In genomic region chr2:91132035-91132434, GRCm38 (mm10) we compare ENCODE assay signal across 28 mouse cellular contexts. TPM values are rescaled to one million over a fixed set of nuclear protein-coding genes. Genes with fewer than 3 reads are reported as not detected.
DNase-seq lines count a peak whose midpoint lies in the region; ATAC-seq and TF ChIP-seq lines count a peak whose summit lies in the region.
"Had no signal": no experiment of that assay in that cellular context is flagged by ENCODE, and none has a peak within 500 bp of the region (broad histone marks: within the 10 kb centered on the region; RNA-seq: fewer than 3 reads in every experiment).

No protein-coding gene starts in this region.

- H3K27ac ChIP-seq in heart, embryonic 11.5 days (ENCODE audit: low read depth, low read length) = peak overlapping the region; percentile 43
- H3K27ac ChIP-seq in lung, embryonic 14.5 days (ENCODE audit: low read depth) = no peak overlapping the region
- H3K27ac ChIP-seq in stomach, embryonic 16.5 days (ENCODE audit: low read length) = 0 out of 2 replicates have a peak overlapping the region, but pooled peaks have one; percentile 9
- H3K27ac ChIP-seq: embryonic facial prominence, embryonic 13.5 days; forebrain, embryonic 13.5 days; hindbrain, embryonic 12.5 days; layer of hippocampus, adult 2 months; limb, embryonic 12.5 days; midbrain, embryonic 15.5 days had no signal

- WGBS in heart, embryonic 11.5 days (ENCODE audit: insufficient replicate concordance) = 54% methylated on average over 3 of the region's 3 CpGs
- 50% methylated on average over 3 of the region's 3 CpGs for WGBS in lung, embryonic 14.5 days
- WGBS in stomach, embryonic 16.5 days = 51% methylated on average over 3 of the region's 3 CpGs

- peaks cover 50% of the 10 kb centered on the region for H3K36me3 ChIP-seq in heart, embryonic 11.5 days (ENCODE audit: control insufficient read depth, insufficient read depth, low read length)
- H3K36me3 ChIP-seq in lung, embryonic 14.5 days (ENCODE audit: insufficient read depth) = no peaks in the 10 kb centered on the region
- H3K36me3 ChIP-seq in stomach, embryonic 16.5 days (ENCODE audit: control insufficient read depth, insufficient read depth, low read length) = no peaks in the 10 kb centered on the region

- H3K4me2 ChIP-seq in heart, embryonic 11.5 days = no peak overlapping the region
- H3K4me2 ChIP-seq in lung, embryonic 14.5 days = no peak overlapping the region
- no peak overlapping the region for H3K4me2 ChIP-seq in stomach, embryonic 16.5 days (ENCODE audit: low read depth, low read length)
- H3K4me2 ChIP-seq: embryonic facial prominence, embryonic 13.5 days; forebrain, embryonic 13.5 days; hindbrain, embryonic 12.5 days; limb, embryonic 12.5 days; liver, embryonic 11.5 days; midbrain, embryonic 15.5 days had no signal

- H3K4me3 ChIP-seq in heart, embryonic 11.5 days (ENCODE audit: low read depth, low read length) = no peak overlapping the region
- no peak overlapping the region for H3K4me3 ChIP-seq in lung, embryonic 14.5 days (ENCODE audit: low read depth, low read length)
- H3K4me3 ChIP-seq in stomach, embryonic 16.5 days (replicated peaks; ENCODE audit: low read length) = no peak overlapping the region
- H3K4me3 ChIP-seq: embryonic facial prominence, embryonic 13.5 days; erythroblast, embryonic 14.5 days; forebrain, embryonic 13.5 days; hindbrain, embryonic 12.5 days; layer of hippocampus, adult 2 months; limb, embryonic 12.5 days; midbrain, embryonic 15.5 days; myocyte had no signal

- intact Hi-C loops in heart, postnatal 14 days (cut with DNase I) = no loop called here
- intact Hi-C loops in gastrocnemius, postnatal 14 days (cut with DNase I; ENCODE audit: low total_unique reads) = no loop called here

- ATAC-seq in heart, embryonic 11.5 days (replicated peaks; ENCODE audit: insufficient number of reproducible peaks, low FRiP score, low TSS enrichment) = no peak
- no peak for ATAC-seq in lung, embryonic 14.5 days (ENCODE audit: insufficient read depth)
- no peak for ATAC-seq in stomach, embryonic 16.5 days (ENCODE audit: insufficient read depth, low FRiP score)
- ATAC-seq: forebrain, embryonic 13.5 days; intestine, postnatal 0 days; liver, postnatal 0 days; midbrain, embryonic 15.5 days had no signal

- DNase-seq in heart, postnatal 14 days = no peak
- peak; percentile 3 for DNase-seq in lung, embryonic 14.5 days
- no peak for DNase-seq in lung, postnatal 36 days
- DNase-seq in ZHBTc4 (ENCODE audit: low read depth, low spot score) = peak; percentile 23
- DNase-seq in neural tube, embryonic 10.5 days (ENCODE audit: extremely low spot score, low spot score) = no peak
- DNase-seq in gastrocnemius, postnatal 14 days = no peak
- DNase-seq: adrenal gland, postnatal 36 days; B cell, adult 2 months; cerebellum, adult 11 months; cerebellum, postnatal 10 days; kidney, postnatal 25 days; liver, postnatal 0 days had no signal

- no peak overlapping the region for H3K9ac ChIP-seq in heart, embryonic 11.5 days (ENCODE audit: low read depth, low read length)
- no peak overlapping the region for H3K9ac ChIP-seq in lung, embryonic 14.5 days
- H3K9ac ChIP-seq in stomach, embryonic 16.5 days (ENCODE audit: low read length) = no peak overlapping the region
- H3K9ac ChIP-seq: embryonic facial prominence, embryonic 13.5 days; forebrain, embryonic 13.5 days; hindbrain, embryonic 12.5 days; limb, embryonic 12.5 days; liver, postnatal 0 days; midbrain, embryonic 15.5 days had no signal

- H3K27me3 ChIP-seq in heart, embryonic 11.5 days (ENCODE audit: control insufficient read depth, insufficient read depth, low read length) = no peaks in the 10 kb centered on the region
- no peaks in the 10 kb centered on the region for H3K27me3 ChIP-seq in lung, embryonic 14.5 days (ENCODE audit: insufficient read depth, low read length)
- no peaks in the 10 kb centered on the region for H3K27me3 ChIP-seq in stomach, embryonic 16.5 days (ENCODE audit: control insufficient read depth, insufficient read depth, low read length)
- H3K27me3 ChIP-seq: CH12.LX; embryonic facial prominence, embryonic 13.5 days; forebrain, embryonic 13.5 days; hindbrain, embryonic 12.5 days; limb, embryonic 12.5 days; midbrain, embryonic 15.5 days had no signal

- H3K4me1 ChIP-seq in heart, embryonic 11.5 days (ENCODE audit: control insufficient read depth, insufficient read depth, low read length) = peaks cover 4% of the 10 kb centered on the region
- H3K4me1 ChIP-seq in lung, embryonic 14.5 days (ENCODE audit: insufficient read depth) = no peaks in the 10 kb centered on the region
- H3K4me1 ChIP-seq in stomach, embryonic 16.5 days (ENCODE audit: control insufficient read depth, insufficient read depth, low read length) = no peaks in the 10 kb centered on the region
- H3K4me1 ChIP-seq: embryonic facial prominence, embryonic 13.5 days; forebrain, embryonic 13.5 days; hindbrain, embryonic 12.5 days; limb, embryonic 12.5 days; midbrain, embryonic 15.5 days had no signal

- no peaks in the 10 kb centered on the region for H3K9me3 ChIP-seq in heart, embryonic 11.5 days (replicated peaks; ENCODE audit: control insufficient read depth, low read length)
- no peaks in the 10 kb centered on the region for H3K9me3 ChIP-seq in lung, embryonic 14.5 days (ENCODE audit: low read depth, low read length)
- no peaks in the 10 kb centered on the region for H3K9me3 ChIP-seq in stomach, embryonic 16.5 days (replicated peaks; ENCODE audit: control insufficient read depth, low read length)
- H3K9me3 ChIP-seq: embryonic facial prominence, embryonic 13.5 days; forebrain, embryonic 13.5 days; hindbrain, embryonic 12.5 days; limb, embryonic 12.5 days; midbrain, embryonic 15.5 days had no signal

- TF ChIP-seq CTCF in lung, embryonic 14.5 days (IDR thresholded peaks at IDR 0.05; ENCODE audit: low read depth) = peak; percentile 10; the same call in 1 of the 2 replicates

RNA-seq across cellular contexts. Expression of gene Mybpc3, which starts 14.1 kb away (rescaled TPM):
- 470 and 665 TPM in 2 replicates for polyA plus RNA-seq in heart, embryonic 11.5 days (2014; fragmentation: Nextera tagmentation; extraction: Ambion mirVana)
- total RNA-seq in heart, postnatal 14 days (2021) = 1,000 to 10,000 TPM; 1,701 to 1,920 TPM
- polyA plus RNA-seq in lung, embryonic 14.5 days (2014; fragmentation: Nextera tagmentation; extraction: Ambion mirVana) = 0.47 and 7.7 TPM in 2 replicates
- polyA plus RNA-seq in stomach, embryonic 16.5 days (2015; fragmentation: Nextera tagmentation; extraction: Ambion mirVana) = 0.17 and 0.54 TPM in 2 replicates
- under 1 TPM in 1 of 2 experiments, not detected in 1; 0.09 TPM for total RNA-seq in gastrocnemius, postnatal 14 days (2021)
- total RNA-seq: adrenal gland, postnatal 36 days; gastrocnemius, adult 18-20 months had no signal
- polyA plus RNA-seq: erythroblast, embryonic 14.5 days; forebrain, embryonic 13.5 days; intestine, postnatal 0 days; kidney, embryonic 14.5 days; neural tube, embryonic 14.5 days had no signal

RNA-seq across cellular contexts. Expression of gene Spi1, which starts 49.8 kb away (rescaled TPM):
- polyA plus RNA-seq in heart, embryonic 11.5 days (2014; fragmentation: Nextera tagmentation; extraction: Ambion mirVana) = 1.7 and 1.9 TPM in 2 replicates
- 1 to 10 TPM; 4.1 TPM for total RNA-seq in heart, postnatal 14 days (2021)
- polyA plus RNA-seq in lung, embryonic 14.5 days (2014; fragmentation: Nextera tagmentation; extraction: Ambion mirVana) = 6.2 TPM in 2 replicates
- 5.1 and 6.7 TPM in 2 replicates for polyA plus RNA-seq in stomach, embryonic 16.5 days (2015; fragmentation: Nextera tagmentation; extraction: Ambion mirVana)
- total RNA-seq in gastrocnemius, postnatal 14 days (2021) = 1 to 10 TPM; 1.5 to 2.1 TPM

RNA-seq across cellular contexts. Expression of gene Madd, which starts 51.6 kb away (rescaled TPM):
- 5.0 and 6.8 TPM in 2 replicates for polyA plus RNA-seq in heart, embryonic 11.5 days (2014; fragmentation: Nextera tagmentation; extraction: Ambion mirVana)
- total RNA-seq in heart, postnatal 14 days (2021) = 1 to 10 TPM; 6.6 to 7.7 TPM
- 7.6 and 8.6 TPM in 2 replicates for polyA plus RNA-seq in lung, embryonic 14.5 days (2014; fragmentation: Nextera tagmentation; extraction: Ambion mirVana)
- 14.3 and 17.2 TPM in 2 replicates for polyA plus RNA-seq in stomach, embryonic 16.5 days (2015; fragmentation: Nextera tagmentation; extraction: Ambion mirVana)
- 1 to 10 TPM; 5.0 to 5.9 TPM for total RNA-seq in gastrocnemius, postnatal 14 days (2021)

Comparison
In these comparisons a context has a peak if more than half of its experiments do, and no peak if none do; other contexts are left out.
1. DNase-seq: peak in lung, embryonic 14.5 days (single experiment) and ZHBTc4 (single experiment); none in heart, postnatal 14 days (0 of 2), lung, postnatal 36 days (single experiment), neural tube, embryonic 10.5 days (single experiment) and gastrocnemius, postnatal 14 days (single experiment).
2. RNA of gene Mybpc3, which starts 14.1 kb away (polyA plus RNA-seq): 470 to 665 TPM in heart, embryonic 11.5 days; 0.17 to 0.54 TPM in stomach, embryonic 16.5 days and 0.47 to 7.7 TPM in lung, embryonic 14.5 days; every median in the first group is over 10 times any median in the second.